Mouse (Mus musculus): Measurements from ENCODE around the gene Irf9.

Gene Irf9

DNA sequence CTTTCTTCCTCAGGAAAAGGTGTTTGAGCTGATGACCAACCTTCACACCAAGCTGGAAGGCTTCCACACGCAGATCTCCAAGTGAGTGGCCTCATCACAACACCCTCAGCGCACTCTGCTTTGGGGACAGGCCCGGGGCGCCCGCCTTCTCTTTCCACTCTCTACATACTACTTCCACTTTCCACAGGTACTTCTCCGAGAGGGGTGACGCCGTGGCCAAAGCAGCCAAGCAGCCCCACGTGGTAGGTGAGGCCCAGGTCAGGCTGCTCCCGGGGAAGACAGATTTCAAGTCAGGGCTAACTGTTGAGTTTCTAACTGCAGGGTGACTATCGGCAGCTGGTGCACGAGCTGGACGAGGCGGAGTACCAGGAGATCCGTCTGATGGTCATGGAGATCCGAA lies 22.6 kb upstream of the Irf9 start:
- DNase-seq (ENCODE audit: low read depth, low spot score): no peak

DNA sequence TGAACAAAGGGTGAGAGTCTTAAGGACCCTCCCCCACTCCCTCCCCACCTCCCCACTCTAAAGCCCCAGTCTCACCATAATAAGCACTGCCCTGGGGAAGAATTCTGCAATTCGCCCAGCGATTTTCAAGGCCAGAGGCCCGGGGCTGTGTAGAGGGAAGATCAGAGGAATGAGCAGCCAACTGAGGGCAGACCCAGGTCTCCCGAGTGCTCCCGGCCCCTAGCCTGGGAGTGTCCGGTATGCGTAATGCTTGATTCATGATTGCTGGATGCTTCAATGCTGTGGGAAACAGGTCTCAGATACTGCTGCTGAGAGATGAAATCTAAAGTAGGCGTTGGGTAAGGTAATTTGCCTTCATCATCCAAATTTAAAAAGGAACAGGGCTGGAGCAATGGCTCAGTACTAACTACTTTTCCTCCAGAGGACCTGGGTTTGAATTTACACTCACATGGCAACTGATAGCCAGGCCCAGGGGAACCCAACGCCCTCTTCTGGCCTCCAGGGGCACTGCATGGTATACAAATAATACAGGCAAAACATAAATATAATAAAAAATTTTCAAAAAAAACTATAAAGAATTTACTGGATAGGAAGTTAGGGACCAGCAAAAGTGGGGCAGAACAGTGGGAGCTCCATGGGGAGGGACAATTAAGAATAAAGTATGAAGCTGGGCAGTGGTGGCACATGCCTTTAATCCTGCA lies 21.2 kb upstream of the Irf9 start:
- peak; percentile 71 for DNase-seq (ENCODE audit: low read depth, low spot score)

DNA sequence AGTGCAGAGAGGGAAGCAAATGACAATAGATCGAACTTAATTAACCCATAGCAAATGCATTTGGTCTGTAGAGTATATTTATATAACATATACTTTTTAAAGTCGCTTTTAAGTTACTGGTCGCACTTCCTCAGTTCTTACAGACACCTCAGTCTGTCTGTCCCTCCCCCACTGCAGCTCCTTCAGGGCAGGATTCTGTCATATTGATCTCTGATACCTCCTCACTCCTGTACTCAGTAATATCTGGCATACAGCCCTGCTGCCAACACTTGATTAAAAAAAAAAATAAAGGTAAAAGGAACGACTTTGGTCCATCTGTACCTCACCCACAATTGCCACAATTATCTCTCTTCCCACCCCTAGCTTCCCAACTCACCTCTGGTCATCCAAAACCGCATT lies 19.1 kb upstream of the Irf9 start:
- DNase-seq (ENCODE audit: low read depth, low spot score): no peak

DNA sequence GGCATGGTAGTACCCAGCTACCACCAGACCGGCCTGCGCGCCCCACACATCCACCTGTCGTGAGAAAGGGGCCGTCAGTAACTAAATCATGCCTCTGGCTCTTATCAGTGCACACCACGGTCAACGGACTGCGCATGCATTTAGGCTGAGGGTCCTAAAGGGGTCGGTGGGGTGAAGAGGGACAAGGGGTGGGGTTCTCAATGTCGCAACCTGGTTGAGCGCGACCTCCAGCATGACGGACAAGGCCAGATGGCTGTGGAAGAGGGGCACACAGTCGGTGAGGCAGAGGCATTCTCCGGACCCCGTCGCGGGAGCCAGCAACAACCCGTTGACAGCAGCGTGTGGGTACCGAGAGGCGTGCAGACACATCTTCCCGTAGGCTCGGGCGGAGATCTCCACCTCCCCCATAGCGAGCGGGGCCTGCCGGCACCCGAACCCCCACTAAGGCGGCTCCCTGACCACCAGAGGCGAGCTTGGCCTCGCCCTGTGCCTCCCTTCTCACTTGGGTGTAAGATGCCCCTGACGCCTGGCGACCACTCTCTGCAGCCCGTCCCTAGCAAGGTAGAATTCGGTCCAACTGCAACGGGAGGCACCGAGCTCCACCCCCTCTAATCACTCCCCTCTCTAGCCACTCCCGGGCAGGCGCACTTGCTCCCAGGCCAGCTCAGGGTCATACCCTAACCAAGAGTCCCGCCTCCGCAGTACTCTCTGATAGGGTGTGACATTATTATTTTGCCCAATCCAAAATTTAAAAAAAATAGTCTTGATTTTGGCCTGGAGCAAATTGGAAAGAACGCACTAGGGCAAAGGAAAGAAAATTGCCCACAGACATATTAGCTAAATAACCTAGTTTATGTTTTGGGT lies 18.4 kb upstream of the Irf9 start, which contains the start of gene Emc9:
TSS of gene Emc9 (minus strand) at position 601 of the 864 bp plus-strand sequence.
- DNase-seq (ENCODE audit: low read depth, low spot score): peak; percentile 86

DNA sequence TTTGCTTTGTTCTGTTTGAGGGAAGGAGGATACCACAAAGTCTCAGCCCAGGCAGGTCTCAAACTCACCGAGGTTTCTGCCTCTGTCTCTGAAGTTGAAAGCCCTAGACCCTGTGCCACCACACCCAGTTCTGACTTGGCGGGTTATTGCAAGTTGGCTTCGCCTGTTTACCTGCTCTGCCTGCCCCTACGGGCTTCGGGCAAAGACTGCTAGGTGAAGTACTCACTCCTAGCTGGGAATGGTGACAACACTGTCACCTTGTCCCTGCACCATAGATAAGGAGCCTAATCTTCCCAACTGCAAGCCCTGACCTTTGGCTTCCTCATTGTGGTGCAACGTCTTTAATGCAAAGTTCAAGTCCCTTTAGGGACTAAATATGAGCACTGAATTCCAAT lies 17.8 kb upstream of the Irf9 start:
- no peak for DNase-seq (ENCODE audit: low read depth, low spot score)

DNA sequence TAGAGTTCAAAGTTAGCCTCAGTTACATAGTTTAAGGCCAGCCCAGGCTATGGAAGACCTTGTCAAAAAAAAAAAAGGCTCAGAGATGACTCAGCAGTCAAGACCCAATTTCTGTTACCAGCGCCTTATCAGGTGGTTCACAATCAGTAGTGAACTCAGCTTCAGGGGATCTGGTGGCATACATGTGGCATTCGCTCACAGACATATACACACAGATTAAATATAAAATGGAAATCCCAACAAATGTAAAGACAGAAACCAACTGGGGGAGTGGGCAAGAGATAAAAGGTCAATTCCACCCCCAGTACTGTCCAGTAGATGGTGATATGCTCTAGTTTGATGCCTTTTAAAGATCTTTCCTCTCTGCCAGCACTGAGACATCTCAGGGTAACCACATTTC lies 17.2 kb upstream of the Irf9 start:
- no peak for DNase-seq (ENCODE audit: low read depth, low spot score)

DNA sequence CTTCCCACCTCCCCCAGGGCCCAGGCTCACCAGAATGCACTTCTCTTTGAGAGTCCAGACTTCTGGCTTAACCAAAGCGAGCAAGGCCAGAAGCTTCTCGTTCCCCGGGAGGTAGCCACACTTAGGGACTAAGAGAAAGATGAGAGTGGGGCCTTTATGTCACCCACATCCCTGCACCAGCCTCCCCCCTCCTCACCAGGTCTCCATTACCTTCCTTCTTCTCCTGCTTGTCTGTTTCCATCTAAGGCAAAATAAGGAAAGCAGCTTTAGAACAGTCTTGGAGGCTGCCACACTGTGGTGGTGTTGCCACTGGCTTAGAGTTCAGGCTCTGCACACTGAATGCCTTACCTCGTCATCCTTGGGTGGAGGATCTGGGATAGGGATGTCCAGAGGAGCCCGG lies 14.1 kb upstream of the Irf9 start:
- DNase-seq (ENCODE audit: low read depth, low spot score): no peak

DNA sequence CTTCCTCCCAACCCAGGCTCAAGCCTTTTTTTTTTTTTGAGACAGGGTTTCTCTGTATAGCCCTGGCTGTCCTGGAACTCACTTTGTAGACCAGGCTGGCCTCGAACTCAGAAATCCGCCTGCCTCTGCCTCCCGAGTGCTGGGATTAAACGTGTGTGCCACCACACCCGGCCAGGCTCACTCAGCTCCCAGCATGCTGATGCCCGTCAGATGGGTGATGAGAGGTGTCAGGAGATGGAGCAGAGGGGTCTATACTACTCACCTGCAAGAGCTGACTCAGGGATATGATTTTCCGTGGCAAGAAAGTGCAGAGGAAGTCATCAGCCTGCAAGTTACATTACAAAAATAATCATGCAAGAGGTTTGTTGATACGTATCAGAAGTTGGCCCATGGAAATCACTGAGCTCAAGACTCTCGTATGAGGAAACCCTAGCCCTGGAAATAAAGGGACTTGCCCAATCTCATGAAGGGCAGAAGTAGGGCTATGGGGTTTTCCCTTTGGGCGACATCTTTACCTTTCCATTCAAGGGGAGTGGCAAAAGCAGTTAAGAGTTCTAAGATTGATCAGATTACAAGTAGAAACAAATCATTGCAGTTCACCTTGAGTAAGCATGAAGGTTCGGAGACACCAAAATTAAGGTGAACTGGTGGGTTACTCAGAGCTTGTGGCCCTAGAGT lies 13.5 kb upstream of the Irf9 start:
- DNase-seq (ENCODE audit: low read depth, low spot score): no peak

DNA sequence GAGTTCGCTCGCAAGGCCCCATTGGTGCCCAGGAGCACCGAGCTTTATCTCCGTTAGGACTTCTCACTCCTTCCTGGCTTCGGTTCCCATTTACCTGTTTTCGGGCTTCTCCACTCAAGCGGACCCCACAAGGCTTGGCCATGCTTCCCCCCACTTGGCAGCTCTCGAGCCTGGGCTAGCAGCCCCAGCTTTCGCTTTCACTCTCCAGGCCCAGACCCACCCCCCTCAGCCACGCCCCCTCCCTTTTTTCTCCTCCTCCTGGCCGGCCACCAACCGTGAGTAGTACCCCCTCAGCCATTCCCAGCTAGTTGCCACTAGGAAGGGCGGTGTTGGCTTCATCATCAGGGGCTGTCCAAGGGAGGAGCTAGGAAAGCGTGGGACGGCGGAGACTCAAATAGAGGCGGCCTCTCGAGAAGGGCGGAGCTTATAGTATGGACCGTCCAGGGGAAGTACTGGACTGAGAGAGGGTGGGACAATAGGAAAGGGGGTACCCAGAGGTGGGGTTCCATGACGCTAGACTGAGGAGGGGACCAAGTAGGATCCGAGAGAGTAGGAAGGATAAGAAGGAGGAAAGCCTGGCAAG lies 12.5 kb upstream of the Irf9 start, which contains the start of gene Psme2:
TSS of gene Psme2 (minus strand) at position 366 of the 583 bp plus-strand sequence.
- peak; percentile 98 for DNase-seq (ENCODE audit: low read depth, low spot score)

DNA sequence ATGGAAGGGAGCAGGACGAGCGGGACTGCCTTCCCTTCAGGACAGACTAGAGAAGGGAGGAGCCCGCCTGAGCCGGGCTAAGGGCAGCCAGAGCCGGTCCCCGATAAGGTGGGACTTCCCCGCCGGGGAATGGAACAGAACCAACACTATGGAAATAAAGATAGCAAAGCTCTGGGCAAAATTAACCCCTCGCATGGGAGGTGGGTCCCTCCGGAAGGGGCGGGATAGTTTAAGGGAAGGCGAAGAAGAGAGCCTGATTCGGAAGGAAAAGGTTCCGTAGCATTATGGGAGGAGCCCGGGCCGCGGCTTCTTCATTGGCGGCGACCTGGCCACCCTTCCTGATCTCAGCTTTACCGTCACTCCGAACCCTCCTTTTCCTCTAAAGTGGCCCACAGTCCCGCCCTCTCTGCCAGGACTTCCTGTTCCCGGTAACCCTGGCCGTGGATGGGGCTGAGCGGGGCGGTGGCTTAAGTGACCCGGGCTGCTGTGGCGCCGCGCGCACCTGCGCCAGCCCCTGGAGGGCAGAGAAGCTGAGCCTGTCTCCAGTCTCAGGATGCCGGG lies 12.0 kb upstream of the Irf9 start, which contains the start of gene Rnf31:
TSS of gene Rnf31 (plus strand) at position 378 of the 561 bp plus-strand sequence.
- DNase-seq (ENCODE audit: low read depth, low spot score): peak; percentile 98

DNA sequence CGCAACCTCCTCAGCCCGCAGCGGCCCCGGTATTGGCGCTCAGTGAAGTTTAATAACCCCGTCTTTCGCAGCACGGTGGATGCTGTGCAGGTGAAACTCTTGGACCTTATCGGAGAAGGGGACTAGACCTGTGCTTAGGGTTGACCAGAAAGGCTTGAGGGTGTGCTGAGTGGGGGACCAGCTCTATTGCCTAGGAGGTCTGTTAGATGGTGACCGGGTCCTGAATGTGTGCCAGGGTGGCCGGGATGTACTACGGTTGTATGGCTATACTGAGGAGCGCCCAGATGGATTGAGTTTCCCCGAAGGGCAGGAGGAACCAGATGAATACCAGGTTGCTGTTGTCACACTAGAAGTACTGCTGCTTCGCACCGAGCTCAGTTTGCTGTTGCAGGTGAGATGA lies 11.1 kb upstream of the Irf9 start:
- DNase-seq (ENCODE audit: low read depth, low spot score): no peak

DNA sequence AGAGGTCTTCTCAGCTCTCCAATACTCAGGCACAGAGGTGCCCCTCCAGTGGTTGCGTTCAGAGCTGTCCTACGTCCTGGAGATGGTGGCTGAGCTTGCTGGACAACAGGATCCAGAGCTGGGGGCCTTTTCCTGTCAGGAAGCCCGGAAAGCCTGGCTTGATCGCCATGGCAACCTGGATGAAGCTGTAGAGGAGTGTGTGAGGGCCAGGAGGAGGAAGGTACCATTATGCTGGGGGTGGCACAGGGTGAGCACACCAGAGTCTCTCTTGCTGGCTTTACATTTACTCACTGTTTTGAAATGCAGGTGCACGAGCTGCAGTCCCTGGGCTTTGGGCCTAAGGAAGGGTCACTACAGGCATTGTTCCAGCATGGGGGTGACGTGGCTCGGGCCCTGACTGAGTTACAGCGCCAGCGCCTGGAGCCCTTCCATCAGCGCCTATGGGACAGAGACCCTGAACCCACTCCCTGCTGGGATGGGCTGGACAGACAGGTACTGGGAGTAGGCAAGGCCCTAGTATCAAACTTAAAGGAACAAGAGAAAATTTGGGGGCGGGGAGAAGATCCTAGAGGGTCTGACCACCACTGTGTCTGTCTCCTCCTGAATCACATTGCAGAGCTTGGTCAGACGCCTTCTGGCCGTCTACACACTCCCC lies 7.2 kb upstream of the Irf9 start:
- DNase-seq (ENCODE audit: low read depth, low spot score): no peak

DNA sequence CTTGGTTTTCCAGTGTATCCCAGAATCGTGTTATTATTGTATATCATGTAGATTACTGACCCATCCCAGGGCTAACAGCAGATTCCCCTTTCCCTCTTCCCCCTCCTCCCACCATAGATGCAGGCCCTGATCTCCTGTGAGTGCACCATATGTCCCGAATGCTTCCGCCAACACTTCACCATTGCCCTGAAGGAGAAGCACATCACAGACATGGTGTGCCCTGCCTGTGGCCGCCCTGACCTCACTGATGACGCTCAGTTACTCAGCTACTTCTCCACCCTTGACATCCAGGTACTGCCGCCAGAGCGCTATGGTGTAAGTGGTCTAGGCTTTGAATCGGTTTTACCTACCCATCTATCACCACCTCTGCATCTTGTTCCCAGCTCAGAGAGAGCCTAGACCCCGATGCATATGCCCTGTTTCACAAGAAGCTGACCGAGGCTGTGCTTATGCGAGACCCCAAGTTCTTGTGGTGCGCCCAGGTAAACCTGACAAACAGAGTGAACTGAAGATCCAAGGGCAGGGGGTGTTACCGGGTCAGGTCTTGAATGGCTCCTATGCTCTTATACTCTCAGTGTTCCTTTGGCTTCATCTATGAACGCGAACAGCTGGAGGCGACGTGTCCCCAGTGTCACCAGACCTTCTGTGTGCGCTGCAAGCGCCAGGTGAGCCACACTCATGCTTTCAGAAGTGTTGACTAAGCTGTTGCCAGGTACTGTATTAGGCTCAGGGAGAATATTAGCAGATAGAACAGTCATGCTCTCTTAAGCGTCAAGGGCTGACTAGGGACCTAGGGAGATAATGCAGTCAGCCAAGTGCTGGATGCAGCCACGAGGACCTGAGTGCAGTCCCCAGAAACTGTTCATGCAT lies 4.6 kb upstream of the Irf9 start:
- no peak for DNase-seq (ENCODE audit: low read depth, low spot score)

DNA sequence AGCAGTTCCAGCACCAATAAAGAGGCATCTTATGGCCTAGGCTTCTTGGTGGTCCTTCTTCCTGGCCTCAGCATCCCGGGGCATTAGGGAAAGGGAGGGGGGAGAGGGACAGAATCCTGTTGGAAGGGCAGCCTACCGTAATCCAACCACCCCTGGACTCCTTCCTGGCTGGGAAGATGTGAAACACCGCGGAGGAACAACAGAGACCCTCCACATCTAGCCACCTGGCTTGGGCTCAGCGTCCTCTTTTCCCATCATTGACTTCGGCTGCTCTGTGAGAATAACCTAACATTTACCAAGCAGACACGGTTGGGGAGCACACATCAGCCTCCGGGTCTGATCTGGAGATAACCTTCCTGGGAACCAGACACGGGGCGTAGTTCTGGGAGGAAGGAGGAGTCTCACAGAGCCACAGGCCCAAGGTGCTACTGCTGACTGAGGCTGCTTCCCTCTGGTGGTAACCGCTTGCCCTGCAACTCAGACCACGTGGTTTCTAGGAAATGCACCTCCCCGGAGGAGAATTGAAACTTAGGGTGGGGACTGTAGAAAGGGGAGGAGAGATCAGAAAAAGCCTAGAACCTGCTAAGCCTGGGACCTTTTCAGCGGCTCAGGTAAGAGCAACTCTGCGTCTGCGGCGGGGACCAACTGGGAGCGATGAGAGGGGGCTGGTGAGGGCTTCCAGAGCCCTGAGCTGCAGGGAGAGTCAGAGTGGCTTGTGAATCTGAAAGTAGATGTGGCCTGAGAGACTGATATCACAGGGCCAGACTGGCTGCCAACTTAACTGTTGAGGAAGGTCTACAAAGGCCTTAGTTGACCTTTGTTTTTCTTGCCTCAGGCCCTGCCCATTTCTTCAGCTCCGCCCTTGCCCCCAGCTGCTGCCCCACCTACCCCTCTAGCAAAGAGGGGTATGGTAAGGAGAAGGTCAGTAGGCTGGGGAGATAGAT lies 534 bp downstream of the Irf9 start:
- peak; percentile 98 for DNase-seq (ENCODE audit: low read depth, low spot score)

DNA sequence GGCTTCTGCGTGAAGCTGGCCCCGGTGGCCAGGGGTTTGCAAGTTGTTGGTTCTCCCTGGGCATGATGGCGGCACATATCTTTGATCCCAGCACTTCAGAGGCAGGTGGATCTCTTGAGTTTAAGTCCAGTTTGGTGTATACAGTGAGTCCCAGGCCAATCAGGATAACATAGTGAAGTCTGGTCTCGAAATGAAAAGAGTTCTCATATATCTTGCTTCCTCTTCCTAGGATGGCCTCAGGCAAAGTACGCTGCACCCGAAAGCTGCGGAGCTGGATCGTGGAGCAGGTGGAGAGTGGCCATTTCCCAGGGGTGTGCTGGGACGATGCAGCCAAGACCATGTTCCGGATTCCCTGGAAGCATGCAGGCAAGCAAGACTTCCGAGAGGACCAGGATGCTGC lies 1.5 kb downstream of the Irf9 start:
- peak; percentile 53 for DNase-seq (ENCODE audit: low read depth, low spot score)

DNA sequence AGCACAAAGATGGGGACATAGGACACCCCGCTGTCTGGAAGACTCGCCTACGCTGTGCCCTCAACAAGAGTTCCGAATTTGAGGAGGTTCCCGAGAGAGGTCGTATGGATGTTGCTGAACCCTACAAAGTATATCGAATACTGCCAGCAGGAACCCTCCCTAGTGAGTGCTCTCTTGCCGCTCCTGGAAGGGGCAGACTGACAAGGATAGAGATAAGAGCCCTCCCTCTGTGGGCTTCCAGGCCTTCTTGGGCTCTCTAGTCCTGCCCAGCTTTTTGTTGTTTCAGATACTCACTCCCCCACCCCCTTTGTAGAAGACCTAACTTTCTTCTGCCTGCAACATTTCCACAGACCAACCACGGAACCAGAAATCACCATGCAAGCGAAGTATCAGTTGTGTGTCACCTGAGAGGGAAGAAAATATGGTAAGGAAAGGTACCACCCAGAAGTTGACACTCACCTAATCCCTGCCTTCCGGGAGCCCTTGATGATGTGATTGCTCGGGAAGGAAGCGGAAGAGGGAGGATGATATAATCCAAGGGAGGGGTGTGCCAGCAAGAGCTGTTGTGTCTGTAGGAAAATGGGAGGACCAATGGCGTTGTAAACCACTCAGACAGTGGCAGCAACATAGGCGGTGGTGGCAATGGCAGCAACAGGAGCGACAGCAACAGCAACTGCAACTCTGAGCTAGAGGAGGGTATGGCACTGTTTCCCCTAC lies 2.5 kb downstream of the Irf9 start:
- peak; percentile 48 for DNase-seq (ENCODE audit: low read depth, low spot score)

DNA sequence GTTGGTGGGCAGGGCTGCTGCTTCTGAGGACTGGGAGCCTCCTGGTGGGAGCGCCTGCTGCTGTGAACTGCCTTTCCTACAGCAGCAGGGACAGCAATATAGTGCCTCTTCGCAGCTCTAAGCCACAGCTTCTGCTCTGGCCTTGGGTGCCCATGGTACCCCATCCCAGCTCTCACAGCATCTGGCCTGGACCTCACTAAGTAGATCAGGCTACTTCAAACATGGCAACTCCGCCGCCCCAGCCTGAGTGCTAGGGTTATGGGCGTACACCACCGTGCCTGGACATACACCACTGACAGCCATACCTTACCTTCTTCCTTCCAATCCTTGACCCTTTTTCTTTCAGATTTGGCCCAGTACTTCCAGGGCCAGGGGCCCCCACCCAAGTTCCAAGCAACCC lies 5.0 kb downstream of the Irf9 start:
- no peak for DNase-seq (ENCODE audit: low read depth, low spot score)

DNA sequence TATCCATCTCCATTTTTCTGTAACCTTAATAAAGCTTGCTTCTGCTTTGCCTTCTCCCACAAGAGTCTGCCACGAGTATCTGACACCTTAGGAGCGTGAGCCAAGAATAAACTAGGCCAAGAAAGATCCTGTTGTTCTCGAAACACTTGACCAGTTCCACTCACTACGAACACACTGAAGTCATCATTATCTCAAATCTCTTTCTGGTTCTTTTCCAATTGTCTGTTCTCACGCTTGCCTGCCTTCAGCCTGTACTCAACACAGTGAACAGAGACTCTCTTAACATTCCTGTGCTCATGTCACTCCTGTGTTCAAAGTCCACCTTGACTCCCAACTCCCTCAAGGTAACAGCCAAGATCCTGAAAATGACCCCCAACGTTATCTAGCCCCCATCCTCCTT lies 10.0 kb downstream of the Irf9 start:
- no peak for DNase-seq (ENCODE audit: low read depth, low spot score)

Measured in ZHBTc4 (cell line).